Mouse (Mus musculus): ENCODE results near the gene Fhit.
"Not testable (repeated sequence)": the region's sequence is repeated elsewhere in the genome, so short reads cannot be mapped to it uniquely, and the experiment has no call there.

Fhit gene

GRCm38 (mm10) chr14:10917893-10918803 lies 243.7 kb downstream of the Fhit start:
- no peak for DNase-seq (ENCODE audit: low read depth, low spot score)

GRCm38 (mm10) chr14:10908011-10908410 lies 253.8 kb downstream of the Fhit start:
- DNase-seq (ENCODE audit: low read depth, low spot score): no peak

- no peak for DNase-seq (ENCODE audit: low read depth, low spot score)
Observed at GRCm38 (mm10) chr14:10882759-10883158, 279.1 kb downstream of the Fhit start.

- no peak for DNase-seq (ENCODE audit: low read depth, low spot score)
Observed at GRCm38 (mm10) chr14:10880749-10881148, 281.1 kb downstream of the Fhit start.

GRCm38 (mm10) chr14:10874595-10875372 lies 287.1 kb downstream of the Fhit start:
- DNase-seq (ENCODE audit: low read depth, low spot score): no peak

GRCm38 (mm10) chr14:10857606-10858005 lies 304.2 kb downstream of the Fhit start:
- no peak for DNase-seq (ENCODE audit: low read depth, low spot score)

GRCm38 (mm10) chr14:10851936-10852335 lies 309.9 kb downstream of the Fhit start:
- DNase-seq (ENCODE audit: low read depth, low spot score): no peak

- no peak for DNase-seq (ENCODE audit: low read depth, low spot score)
Observed at GRCm38 (mm10) chr14:10836001-10836400, 325.8 kb downstream of the Fhit start.

- no peak for DNase-seq (ENCODE audit: low read depth, low spot score)
Observed at GRCm38 (mm10) chr14:10824819-10825218, 337.0 kb downstream of the Fhit start.

GRCm38 (mm10) chr14:10813551-10813950 lies 348.3 kb downstream of the Fhit start:
- DNase-seq (ENCODE audit: low read depth, low spot score): no peak

GRCm38 (mm10) chr14:10798489-10799180 lies 363.2 kb downstream of the Fhit start:
- no peak for DNase-seq (ENCODE audit: low read depth, low spot score)

GRCm38 (mm10) chr14:10797595-10797994 lies 364.2 kb downstream of the Fhit start:
- DNase-seq (ENCODE audit: low read depth, low spot score): no peak

- no peak for DNase-seq (ENCODE audit: low read depth, low spot score)
Observed at GRCm38 (mm10) chr14:10795498-10796075, 366.2 kb downstream of the Fhit start.

- no peak for DNase-seq (ENCODE audit: low read depth, low spot score)
Observed at GRCm38 (mm10) chr14:10783929-10784328, 377.9 kb downstream of the Fhit start.

GRCm38 (mm10) chr14:10778721-10779120 lies 383.1 kb downstream of the Fhit start:
- no peak for DNase-seq (ENCODE audit: low read depth, low spot score)

GRCm38 (mm10) chr14:10754883-10755282 lies 407.0 kb downstream of the Fhit start:
- not testable (repeated sequence) for DNase-seq (ENCODE audit: low read depth, low spot score)

GRCm38 (mm10) chr14:10738076-10738475 lies 423.8 kb downstream of the Fhit start:
- no peak for DNase-seq (ENCODE audit: low read depth, low spot score)

- no peak for DNase-seq (ENCODE audit: low read depth, low spot score)
Observed at GRCm38 (mm10) chr14:10722525-10722924, 439.3 kb downstream of the Fhit start.

GRCm38 (mm10) chr14:10712916-10713315 lies 448.9 kb downstream of the Fhit start:
- DNase-seq (ENCODE audit: low read depth, low spot score): no peak

- peak; percentile 28 for DNase-seq (ENCODE audit: low read depth, low spot score)
Observed at GRCm38 (mm10) chr14:10712522-10712881, 449.3 kb downstream of the Fhit start.

GRCm38 (mm10) chr14:10711841-10712521 lies 449.9 kb downstream of the Fhit start:
- no peak for DNase-seq (ENCODE audit: low read depth, low spot score)
